Mouse (Mus musculus): Measurements from ENCODE around the gene Iqck. TPM values are rescaled to one million over a fixed set of nuclear protein-coding genes. Genes with fewer than 3 reads are reported as not detected.

Iqck gene
- total RNA-seq, 1 experiment from 2014 or later: 1.3 TPM

DNA sequence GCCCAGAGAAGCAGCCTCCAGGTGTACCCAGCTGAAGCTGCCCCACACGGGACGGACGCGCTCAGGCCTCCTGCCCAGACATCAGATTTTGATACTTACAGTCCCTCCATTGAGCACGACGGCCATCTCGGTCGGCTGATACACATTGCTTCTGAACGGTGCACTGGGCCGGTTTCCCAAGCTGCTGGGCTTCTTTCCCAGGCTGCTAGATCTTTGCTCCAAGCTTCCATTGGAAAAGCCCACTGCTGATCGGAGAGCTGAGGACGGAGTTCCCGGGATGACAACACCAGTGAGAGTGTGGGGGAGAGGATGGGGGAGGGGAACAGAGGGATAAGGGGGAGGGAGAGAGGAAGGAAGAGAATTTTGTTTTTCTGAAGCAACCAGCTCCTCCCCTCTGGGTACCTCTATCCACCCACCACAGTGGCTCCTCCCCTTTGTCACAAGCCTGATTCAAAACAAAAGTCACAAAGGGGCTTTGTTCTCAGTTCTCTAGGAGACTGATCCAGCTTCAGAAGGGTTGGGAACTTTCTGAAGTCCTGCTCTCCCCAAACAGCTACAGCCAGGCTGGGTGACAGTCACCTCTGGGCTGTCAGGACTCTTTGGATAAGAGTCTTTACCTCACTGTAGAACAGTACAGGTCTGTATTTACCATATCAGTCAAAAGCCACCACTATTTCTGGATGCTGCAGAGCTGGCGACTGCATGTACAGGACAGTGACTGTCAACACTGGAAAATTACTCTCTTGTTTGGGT lies 121.0 kb downstream of the Iqck start:
- ATAC-seq (ENCODE audit: extremely low read depth, insufficient number of reproducible peaks, low FRiP score, poor library complexity, severe bottlenecking): no peak

GRCm38 (mm10) chr7:118977167-118977543 lies 121.6 kb downstream of the Iqck start:
- no peak for ATAC-seq (ENCODE audit: extremely low read depth, insufficient number of reproducible peaks, low FRiP score, poor library complexity, severe bottlenecking)

DNA sequence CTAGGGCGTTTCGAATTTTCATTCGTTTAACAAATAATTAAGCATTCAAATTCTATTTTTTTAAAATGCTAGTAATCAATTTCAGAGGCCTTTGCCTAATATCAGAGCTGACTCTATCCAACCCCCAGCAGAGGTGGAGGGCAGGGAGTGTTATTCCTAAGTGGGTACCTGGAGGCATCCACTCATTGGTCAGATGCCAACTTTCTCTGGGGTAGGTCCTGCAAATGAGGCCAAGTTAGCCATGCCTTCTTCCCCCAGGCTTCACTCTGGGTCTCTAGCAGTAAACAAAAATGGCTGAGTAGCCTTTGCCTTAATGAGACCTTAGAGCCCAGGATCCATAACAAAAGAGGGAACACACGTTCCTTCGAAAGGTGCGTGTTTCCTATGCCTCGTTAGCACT lies 123.6 kb downstream of the Iqck start:
- ATAC-seq (ENCODE audit: extremely low read depth, insufficient number of reproducible peaks, low FRiP score, poor library complexity, severe bottlenecking): no peak

GRCm38 (mm10) chr7:118979708-118980107 lies 124.2 kb downstream of the Iqck start:
- no peak for ATAC-seq (ENCODE audit: extremely low read depth, insufficient number of reproducible peaks, low FRiP score, poor library complexity, severe bottlenecking)

DNA sequence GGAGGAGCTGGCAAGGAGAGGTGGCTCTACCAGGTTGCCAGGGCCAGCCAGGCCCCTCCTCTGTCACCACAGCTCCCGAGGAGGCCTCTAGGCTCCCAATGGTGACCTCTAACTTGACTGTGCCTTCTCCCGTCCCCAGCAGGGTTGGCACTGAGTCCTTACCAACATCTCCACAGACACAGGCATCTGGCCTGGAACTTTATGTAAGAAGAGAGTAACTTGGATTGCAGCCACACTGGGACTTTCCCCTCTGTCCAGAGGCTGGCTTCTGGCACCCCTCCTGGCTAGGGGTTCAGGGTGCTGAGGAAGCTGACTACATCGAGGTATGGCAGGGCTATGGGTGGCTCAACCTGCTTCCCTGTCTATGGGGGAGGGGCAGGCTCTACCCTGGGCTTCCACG lies 125.8 kb downstream of the Iqck start:
- no peak for ATAC-seq (ENCODE audit: extremely low read depth, insufficient number of reproducible peaks, low FRiP score, poor library complexity, severe bottlenecking)

DNA sequence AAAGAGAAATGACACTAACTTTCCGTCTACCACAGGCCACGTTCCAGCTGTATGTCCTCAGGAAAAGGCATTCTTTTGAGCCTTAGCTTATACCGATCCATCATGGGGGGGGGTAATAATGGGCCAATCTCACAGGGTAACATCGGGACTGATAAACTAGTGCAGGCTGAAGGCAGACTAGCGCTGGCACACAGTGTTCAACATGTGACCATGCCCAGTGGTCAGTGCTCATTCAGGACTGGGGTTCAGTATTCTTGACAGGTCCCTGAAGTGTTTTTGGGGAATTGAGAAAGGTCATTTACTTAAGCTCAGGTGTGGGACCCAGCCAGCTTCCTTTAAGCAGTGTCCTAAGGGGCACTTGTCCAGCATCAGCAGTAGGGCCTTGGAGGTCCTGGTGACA lies 126.3 kb downstream of the Iqck start:
- ATAC-seq (ENCODE audit: extremely low read depth, insufficient number of reproducible peaks, low FRiP score, poor library complexity, severe bottlenecking): no peak

GRCm38 (mm10) chr7:118982586-118982985 lies 127.0 kb downstream of the Iqck start:
- ATAC-seq (ENCODE audit: extremely low read depth, insufficient number of reproducible peaks, low FRiP score, poor library complexity, severe bottlenecking): no peak

- ATAC-seq (ENCODE audit: extremely low read depth, insufficient number of reproducible peaks, low FRiP score, poor library complexity, severe bottlenecking): no peak
Observed at GRCm38 (mm10) chr7:118983961-118984360, 128.4 kb downstream of the Iqck start.

DNA sequence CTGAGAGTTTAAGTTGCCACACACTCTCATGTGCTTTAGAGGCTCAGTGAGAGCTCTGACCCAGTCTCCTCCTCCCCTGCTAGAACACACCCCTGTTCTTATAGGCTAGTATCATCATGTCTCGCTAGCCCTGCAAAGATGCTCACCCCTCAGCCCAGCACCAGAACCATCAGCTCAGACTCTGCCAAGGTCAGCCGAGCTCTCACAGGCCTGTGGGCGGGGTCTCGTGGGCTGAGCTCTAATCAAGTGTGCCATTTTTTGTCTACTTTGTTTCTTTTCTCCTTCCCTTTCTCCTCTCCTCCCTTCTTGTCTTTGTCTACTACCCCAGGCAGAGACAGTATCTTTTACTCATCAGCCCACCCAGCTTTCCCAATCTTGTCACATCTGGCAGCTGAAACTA lies 130.2 kb downstream of the Iqck start:
- ATAC-seq (ENCODE audit: extremely low read depth, insufficient number of reproducible peaks, low FRiP score, poor library complexity, severe bottlenecking): no peak

DNA sequence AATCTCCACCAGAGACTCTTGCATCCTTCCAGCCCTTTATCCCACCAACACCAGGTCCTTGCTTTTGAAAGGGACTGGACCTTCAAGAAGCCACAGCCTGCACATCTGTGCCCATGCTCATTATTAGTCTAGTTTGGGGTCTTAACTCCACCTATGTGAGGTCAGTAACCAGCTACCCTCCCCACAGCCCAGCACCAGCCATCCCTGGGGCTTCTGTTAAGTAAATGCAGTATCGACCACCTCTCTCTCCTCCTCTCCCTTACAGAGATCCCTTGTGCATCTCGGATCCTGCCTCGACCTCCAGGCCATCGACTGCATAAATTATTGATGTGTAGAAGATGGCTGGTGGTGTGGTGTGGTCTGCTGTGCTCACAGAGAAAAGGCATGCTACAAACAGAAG lies 130.8 kb downstream of the Iqck start:
- ATAC-seq (ENCODE audit: extremely low read depth, insufficient number of reproducible peaks, low FRiP score, poor library complexity, severe bottlenecking): no peak

GRCm38 (mm10) chr7:118989275-118989856 lies 133.8 kb downstream of the Iqck start:
- no peak for ATAC-seq (ENCODE audit: extremely low read depth, insufficient number of reproducible peaks, low FRiP score, poor library complexity, severe bottlenecking)

- no peak for ATAC-seq (ENCODE audit: extremely low read depth, insufficient number of reproducible peaks, low FRiP score, poor library complexity, severe bottlenecking)
Observed at GRCm38 (mm10) chr7:118990282-118990681, 134.7 kb downstream of the Iqck start.

DNA sequence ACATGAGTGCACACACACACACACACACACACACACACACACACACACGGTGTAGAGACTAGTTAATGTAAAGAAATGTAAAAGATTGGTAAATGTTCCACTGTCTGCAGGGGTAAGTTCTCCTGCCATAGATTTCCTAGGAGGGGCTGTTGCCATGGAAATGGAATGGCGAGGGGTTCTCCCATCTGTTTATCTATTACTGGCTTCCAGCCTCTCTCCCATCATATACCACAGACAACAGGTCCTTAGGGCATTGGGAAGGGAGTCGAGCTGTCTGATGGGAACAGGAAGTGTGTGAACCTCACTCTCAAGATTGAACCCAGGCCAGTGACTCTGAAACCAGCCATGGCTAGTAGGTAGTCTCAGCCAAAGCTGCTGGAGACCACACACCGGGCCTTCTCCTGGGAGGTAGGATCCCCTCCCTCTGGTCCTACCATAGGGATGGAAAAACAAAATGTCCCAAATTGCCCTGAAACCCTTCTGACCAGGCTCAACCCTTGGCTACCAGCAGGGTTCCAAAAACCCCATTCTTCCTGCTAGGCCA lies 135.9 kb downstream of the Iqck start:
- no peak for ATAC-seq (ENCODE audit: extremely low read depth, insufficient number of reproducible peaks, low FRiP score, poor library complexity, severe bottlenecking)

DNA sequence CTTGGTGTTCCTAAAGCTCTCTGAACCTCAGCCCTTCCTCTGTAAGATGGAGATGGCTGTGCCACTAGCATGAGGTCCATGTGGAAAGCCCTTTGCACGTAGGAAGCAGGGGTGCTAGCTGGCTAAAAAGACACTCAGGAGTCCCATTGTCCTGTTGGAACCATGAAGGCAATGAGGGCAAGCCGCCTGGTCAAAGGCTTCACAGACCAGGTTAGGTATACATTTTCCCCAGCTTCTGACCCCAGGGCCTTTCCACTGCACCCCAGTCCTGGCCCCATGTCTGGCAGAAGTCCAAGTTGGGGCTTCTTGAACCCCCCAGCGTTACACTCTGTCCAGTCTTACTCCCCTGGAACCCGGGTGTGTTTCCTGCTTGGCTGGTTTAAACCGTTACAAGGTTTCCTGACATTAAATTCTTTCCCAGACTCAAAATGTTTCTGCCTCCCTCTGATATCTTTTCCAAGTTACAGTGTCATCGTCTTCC lies 136.6 kb downstream of the Iqck start:
- no peak for ATAC-seq (ENCODE audit: extremely low read depth, insufficient number of reproducible peaks, low FRiP score, poor library complexity, severe bottlenecking)

GRCm38 (mm10) chr7:118992623-118993405 lies 137.3 kb downstream of the Iqck start:
- ATAC-seq (ENCODE audit: extremely low read depth, insufficient number of reproducible peaks, low FRiP score, poor library complexity, severe bottlenecking): no peak

DNA sequence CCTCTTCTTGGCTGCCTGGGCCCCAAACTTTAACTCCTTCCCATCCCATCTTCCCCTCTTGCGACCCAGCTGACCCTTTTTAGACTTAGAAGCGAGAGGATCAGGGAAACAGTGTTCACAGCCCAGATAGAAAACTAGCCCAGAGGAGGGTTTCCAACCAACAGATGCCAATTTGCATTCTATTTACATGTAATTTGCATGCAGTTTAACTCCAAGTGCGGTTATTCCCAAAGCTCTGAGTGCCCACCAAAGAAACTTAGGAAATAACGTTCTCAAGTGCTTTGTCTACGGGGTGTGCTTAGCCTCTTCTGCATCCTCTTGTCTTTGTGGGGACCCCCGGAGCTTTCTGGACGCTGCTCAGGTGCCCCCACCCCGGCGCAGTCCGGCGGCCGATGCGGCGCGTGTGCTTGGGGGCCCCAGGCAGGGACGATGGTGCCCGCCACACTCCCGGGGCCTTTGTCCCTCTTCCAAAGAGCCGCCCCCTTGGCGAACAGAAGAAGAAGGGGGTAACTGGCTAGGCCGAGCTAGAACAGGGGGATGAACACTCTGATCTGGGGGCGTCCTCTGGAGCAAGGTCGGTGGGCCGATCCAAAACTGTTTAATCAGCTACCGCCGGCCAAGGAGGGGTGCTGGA lies 138.2 kb downstream of the Iqck start:
- ATAC-seq (ENCODE audit: extremely low read depth, insufficient number of reproducible peaks, low FRiP score, poor library complexity, severe bottlenecking): no peak

- ATAC-seq (ENCODE audit: extremely low read depth, insufficient number of reproducible peaks, low FRiP score, poor library complexity, severe bottlenecking): no peak
Observed at GRCm38 (mm10) chr7:118994231-118994842, 138.8 kb downstream of the Iqck start.

GRCm38 (mm10) chr7:118995007-118995406 lies 139.5 kb downstream of the Iqck start, which contains the start of gene Gprc5b:
Gprc5b (minus strand) TSS chr7:118995211.
- ATAC-seq (ENCODE audit: extremely low read depth, insufficient number of reproducible peaks, low FRiP score, poor library complexity, severe bottlenecking): no peak

DNA sequence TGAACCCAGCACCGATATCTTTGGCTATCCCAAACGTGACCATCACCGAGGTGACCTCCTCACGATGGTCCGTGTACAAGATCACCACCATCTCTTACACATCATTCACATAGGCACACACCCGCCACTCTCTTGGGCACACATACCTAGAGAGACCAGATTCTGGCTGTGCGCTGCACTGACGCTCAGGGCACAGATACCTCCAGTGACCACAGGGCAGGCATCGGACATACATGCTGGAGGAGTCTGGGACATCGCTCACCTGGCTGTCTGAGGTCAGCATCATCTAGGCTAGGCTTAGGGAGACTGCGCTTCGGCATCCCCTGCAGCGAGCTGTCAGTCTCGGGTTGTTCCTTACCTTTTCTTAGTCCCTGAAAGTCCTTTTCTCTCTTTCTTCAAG lies 140.1 kb downstream of the Iqck start:
- ATAC-seq (ENCODE audit: extremely low read depth, insufficient number of reproducible peaks, low FRiP score, poor library complexity, severe bottlenecking): no peak

Data from neutrophil, adult 5-6 weeks (primary cell).